Mouse (Mus musculus) T-helper 1 cell (primary cell): ENCODE results near the gene Ppm1e.
"Not testable (repeated sequence)": the region's sequence is repeated elsewhere in the genome, so short reads cannot be mapped to it uniquely, and the experiment has no call there.

Experiments used
- in situ Hi-C: fragments of 300-600 bp; cut with MboI, MseI; formaldehyde crosslinking; loops from one replicate; pipeline ENCODE4 v1.15.1; 2025; ENCODE audit warnings: high pct_unique_total_duplicates

Gene Ppm1e

DNA sequence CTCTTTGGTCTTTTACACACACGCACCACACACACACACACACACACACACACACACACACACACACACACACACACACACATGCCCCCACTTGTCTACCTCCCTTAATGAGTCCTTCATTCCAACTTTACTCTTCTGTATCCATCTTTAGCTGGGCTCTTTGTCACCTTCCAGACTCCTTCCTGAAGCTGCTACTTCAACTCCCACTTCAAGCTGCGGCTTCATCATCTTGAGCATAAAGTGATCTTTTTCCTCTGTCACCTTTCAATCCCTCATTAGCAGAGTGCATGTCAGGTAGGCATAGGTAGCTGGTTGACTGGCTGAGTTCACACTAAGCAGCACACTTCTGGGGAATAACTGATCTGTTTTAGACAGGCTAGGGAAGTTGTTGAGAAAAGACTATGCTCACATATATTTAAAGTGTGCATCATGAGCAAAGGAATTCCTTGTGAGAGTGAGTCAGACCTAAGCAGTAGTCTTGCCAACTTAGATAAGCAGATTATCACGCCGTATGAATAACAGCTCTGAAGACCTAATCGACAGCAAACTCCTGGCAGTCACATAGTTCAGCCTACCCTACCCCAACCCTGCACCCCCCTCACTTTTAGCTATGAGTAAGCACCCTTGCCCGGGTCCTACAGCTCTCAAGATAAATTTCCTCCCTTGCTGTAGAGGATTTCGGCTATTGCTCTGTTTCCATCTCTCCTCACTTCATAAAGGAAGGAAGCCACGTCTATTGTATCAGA, 49.3 kb downstream of the Ppm1e start:
- in situ Hi-C loops, result no loop called here

DNA sequence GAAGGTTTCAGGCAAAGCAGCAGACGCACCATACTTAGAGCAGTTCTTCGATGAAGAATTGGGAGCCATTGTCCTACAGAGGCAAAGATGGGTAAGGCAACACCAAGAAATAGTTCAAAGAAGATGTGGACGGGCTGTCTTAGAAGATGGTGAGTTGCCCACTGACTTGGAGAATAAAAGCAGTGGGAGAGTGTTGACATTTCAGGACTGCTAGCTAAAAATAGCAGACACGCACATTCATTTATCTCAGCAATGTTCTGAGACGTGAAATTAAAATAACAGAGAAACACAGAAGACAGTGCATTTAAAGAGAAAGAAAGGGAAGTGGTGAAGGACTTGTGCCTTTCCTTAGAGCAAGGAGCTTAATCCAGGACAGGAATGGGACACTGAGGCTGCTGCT, 59.8 kb downstream of the Ppm1e start:
- in situ Hi-C loops, result loop anchor here (5.0 kb wide), 1 partner anchor 83 kb away; no protein-coding TSS in a partner anchor

DNA sequence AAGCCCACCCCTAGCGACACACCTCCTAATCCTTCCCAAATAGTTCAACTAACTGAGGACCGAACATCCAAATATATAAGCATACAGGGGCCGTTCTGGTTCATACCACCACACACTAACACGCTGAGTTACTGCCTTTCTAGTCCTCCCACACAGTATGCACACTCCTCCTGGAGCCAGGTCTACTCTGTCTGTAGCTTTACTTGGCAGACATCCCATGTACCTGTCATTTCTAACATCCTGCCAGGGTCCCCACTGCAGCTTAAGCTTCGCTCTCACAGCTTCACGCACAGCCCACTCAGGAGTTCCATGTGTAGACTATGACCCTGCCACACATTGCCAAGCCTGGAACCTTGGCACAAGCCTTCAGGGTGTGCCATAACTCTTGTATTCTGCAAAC, 62.4 kb downstream of the Ppm1e start:
- in situ Hi-C loops, result loop anchor here (5.0 kb wide), 1 partner anchor 86 kb away; no protein-coding TSS in a partner anchor

DNA sequence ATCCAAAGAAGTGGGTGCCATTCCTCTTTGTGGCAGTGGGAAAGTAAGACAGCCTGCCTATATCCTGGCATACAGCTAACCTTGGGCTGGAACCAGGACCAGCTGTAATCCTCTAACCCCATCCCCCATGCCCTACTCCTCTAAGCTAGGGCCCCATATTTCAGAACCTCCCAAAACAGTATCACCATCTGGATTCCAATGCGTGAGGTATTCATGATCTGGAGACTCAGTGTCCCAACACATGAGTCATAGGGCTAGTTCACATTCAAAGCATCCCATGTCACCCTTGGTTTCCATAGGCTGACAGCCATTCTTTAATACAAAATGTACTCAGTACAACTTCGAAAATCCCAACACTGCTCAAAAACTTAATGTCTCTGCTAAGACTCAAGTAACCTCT, 63.2 kb downstream of the Ppm1e start:
- in situ Hi-C loops, result loop anchor here (5.0 kb wide), 1 partner anchor 87 kb away; no protein-coding TSS in a partner anchor

DNA sequence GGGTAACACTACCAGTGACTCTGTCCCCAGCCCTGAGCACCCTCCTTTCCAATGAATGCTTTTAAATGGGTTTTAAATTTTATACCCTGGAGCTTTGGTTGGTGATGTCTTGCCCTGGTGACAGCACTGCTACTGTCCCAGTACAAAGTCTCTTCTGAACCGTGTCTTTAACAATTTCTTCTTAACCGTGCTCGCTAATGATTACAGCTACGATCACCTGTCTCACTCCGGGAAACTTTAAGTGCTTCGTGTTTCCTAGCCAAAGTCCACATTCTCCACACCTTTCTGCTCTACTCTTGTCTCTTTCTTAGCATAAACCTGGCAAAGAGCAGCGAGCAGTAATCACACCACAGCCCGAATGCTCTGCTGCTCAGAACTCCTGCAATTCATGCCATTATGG, 69.5 kb downstream of the Ppm1e start:
- in situ Hi-C loops, result no loop called here

DNA sequence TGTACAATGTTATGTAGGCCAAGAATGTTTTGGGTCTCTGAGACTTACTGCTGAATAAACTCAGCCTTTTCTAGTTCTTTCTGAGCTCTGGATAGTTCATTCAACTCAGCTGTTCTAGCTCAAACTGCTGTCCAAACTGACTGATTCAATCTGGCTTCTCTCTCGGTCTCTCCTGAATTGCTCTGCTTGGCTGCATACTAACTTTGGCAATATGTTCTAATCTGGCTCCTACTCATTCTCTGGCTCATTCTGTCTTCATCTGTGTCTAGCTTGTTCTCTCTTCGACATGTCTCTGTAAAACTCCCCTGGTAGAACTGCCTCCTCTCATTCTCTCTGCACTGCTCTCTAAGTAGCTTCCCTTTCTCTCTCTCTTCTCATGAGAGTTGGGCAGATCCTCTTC, 72.6 kb downstream of the Ppm1e start:
- in situ Hi-C loops, result no loop called here

DNA sequence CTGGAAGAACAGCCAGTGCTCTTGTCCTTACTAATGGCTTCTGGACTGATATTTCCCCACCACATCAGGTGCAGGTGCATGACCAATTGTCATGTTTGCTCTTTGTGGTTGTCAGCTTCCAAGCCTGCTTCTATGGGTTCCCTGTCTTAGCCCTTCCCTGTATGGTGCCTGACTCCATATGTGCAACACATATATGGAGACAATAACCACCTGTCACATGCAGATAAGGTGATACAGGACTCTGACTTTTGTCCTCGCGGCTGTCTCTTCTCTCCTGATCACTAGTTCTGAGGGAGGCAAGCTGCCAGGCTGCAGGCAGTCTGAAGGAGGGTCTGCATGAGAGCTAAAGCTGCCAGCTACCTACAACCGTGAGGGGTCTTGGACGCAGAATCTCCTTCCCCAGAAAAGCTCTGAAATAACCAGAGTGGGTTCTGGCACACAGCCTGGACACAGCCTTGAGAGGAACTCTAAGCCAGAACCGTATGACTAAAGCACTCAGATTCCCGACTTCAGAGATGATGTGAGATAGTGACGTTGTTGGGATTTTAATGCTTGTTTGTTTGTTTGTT, 76.8 kb downstream of the Ppm1e start:
- in situ Hi-C loops, result no loop called here

DNA sequence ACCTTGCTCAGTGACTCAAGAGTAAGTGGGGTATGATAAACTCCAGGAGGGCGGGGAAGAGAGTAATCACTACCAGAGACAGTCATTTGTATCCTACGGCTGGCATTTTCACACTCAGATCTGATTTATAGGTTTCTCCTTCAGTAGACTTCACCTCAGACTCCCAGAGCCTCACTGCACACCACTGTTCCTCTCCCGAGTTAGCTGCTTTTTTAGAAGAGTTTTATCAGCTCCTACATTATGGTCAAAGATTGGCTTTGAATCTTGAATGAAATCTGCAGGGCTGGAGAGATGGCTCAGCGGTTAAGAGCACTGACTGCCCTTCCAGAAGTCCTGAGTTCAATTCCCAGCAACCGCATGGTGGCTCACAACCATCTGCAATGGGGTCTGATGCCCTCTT, 79.4 kb downstream of the Ppm1e start:
- in situ Hi-C loops, result no loop called here

DNA sequence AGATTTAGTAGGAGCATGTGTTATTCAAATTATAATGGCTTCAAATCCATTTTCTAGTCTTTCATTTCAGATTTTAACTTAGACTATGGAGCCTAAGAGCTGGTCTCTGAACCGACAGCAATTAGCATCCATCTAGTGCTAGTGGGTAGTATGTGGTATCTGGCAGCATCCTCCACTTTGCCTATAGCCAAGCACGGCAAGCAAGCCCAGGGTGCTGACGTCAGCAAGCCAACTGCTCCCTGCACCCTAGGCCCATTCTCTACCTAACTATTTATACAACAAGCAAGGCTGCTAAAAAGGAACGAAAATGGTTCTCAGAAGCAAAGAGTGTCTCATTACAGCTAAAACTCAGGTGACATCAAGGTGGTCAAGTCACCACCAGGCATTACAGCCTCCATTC, 80.0 kb downstream of the Ppm1e start:
- in situ Hi-C loops, result no loop called here

DNA sequence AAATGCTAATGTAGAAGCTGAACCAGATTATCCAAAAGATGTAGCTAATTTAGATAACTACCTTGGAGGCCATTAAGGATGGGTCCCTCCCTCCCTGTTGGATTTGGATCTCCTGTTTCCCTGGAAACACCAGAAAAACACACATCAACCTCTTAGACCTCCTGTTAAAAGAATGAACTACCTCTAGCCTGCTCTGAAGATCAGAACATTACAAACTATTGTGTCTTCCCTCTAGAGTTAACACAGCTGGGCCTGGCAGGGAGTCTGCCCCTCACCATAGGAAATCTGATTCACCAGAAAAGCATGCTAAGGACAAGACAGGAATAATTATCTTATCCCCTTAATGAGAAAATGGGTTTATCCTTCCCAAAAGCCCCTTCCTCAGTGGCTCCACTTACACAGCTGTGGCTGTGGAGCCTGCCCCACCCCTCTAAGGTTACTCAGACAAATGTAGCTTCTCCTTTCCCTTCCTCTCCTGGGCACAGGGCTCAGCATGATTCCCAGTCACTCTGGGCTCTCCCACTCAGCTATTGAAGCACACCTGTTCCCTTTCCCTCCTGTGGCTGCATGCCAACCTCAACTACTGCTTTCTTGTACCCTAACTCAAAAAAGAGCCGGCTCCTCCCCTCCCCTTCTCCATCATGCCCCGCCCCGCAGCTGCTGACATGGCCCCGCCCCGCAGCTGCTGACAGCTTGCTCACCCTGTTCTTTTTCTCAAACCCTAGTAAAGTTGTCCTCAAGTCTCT, 82.4 kb downstream of the Ppm1e start:
- in situ Hi-C loops, result no loop called here

DNA sequence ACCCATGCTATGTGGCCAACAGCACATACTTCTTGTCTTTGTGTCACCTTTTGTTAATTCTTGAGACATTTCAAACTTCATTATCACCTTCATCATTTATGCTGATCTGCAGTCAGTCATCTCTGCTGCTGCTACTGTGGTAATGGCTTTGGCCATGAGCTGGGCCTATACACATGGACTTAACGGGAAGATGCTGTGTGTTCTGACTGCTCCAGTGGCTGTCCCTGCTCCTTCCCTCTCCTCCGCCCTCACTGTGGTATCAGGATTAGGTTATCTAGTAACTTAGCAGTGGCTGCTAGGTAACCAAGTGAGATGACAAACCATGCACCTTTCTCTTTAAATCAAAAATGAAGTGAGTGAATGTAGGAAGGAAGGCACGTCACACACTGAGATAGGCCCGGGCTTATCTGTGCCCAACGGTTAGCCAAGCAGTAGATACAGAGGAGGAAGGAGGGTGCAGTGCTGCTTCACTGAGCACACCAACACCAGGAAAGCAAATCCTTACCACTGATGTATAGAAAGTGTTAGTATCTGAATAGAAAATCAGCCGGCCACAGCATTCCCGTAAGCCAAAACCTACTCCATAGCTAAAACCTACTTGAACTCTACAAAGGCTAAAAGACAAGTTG, 83.3 kb downstream of the Ppm1e start:
- in situ Hi-C loops, result no loop called here

DNA sequence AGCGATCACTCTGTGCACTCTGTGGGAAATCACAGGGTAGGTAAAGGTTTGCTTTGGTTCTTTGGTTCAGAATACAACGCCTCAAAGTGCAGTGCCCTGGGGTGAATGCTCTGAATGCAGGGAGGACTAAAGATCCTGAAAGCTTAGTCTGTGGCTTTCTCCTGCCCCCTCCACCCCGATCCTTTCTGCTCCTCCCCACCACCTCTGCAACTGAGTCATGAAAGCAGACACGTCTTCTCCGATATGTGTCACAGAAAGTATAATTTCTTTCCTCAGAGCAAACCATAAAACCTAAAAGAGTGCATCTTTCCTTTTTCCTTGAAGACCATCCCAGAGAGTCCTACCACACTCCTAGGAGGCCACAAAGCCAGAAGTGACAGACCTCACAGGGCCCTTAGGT, 86.1 kb downstream of the Ppm1e start:
- in situ Hi-C loops, result no loop called here

DNA sequence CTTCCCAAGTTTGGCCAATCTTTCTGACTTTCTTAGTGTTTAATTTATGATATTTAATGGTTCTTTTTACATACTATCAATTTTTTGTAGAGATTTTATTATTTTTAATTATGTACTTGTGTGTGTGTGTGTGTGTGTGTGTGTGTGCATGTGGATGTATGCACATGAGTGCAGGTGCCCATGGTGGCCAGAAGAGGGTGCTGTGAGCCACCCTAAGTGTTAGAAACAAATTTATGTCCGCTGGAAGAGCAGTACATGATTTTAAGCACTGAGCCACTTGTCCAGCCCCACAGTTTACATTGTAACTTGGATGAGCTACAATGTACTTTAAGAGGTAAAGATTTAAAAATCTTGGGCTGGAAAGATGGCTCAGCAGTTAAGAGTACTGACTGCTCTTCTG, 87.3 kb downstream of the Ppm1e start:
- in situ Hi-C loops, result no loop called here

DNA sequence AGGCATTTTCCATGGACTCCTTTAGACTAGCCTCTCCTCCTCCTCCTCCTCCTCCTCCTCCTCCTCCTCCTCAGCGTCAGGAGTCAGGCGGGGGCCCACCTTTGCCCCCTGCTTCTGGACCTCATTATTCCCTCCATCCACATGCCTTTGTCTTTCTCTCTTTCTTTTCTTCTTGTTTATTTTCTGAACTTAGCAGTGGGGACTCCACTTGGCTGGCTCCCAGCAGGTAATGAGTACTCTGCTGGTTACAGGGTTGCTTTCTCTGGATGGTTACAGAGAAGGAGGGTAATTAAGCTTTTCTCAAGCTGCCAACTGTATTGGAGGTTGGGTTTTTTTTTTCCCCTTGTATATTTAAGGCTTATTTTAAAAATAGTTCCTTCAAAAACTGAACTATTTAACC, 87.9 kb downstream of the Ppm1e start:
- in situ Hi-C loops, result no loop called here

DNA sequence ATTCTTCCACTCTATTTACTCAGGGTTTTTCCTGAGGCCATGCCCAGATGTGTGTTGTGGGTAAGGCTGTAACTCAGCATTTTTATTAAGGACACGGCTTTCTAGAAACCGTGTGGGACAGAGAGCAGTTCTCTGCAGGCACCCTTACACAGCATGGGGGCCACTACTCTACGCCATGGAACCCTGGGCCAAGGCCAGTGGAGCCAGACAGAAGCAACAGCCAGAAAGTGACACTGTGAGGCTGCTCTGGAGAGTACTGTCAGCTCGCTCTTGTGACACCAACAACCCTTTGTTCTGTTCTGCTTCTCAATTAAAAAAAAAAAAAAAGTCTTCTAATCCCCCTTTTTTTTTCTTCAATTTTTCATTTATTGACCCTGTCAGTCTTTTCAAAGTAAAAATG, 88.4 kb downstream of the Ppm1e start:
- in situ Hi-C loops, result no loop called here

DNA sequence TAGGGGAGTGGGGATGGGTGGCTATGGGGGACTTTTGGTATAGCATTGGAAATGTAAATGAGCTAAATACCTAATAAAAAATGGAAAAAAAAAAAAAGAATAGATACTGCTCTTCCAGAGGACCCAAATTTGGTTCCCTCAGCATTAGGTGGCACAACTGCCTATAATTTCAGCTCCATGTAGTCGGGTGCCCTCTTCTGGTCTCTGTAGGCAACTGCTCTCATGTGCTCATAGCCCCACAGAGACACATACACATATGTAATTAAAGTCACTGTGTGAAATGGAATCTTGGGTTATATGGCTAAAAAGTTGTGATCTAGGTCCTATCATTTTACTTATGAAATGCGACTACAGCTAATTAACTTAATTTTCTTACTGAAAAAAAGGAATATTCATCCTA, 90.0 kb downstream of the Ppm1e start:
- in situ Hi-C loops, result loop anchor here (5.0 kb wide), 2 partner anchors 57 to 103 kb away; no protein-coding TSS in a partner anchor

DNA sequence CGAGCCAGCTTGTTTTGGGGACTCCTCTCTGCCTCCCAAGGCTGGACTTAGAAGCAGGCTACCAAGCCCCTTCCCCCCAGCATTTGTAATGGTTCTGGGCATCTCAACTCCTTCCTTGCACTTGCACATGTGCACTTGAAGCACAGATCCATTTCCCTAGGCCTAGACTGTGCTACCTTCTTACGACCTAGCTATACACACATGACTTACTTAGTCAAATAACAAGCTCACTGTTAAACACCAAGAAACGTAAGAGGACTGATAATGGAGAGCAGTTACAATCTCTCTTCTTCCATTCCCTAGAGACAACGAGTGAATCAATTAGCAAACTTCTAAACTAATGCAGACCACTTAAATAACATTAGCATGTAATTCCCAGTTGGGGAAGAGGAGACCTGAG, 92.6 kb downstream of the Ppm1e start:
- in situ Hi-C loops, result loop anchor here (5.0 kb wide), 2 partner anchors 54 to 106 kb away; no protein-coding TSS in a partner anchor

DNA sequence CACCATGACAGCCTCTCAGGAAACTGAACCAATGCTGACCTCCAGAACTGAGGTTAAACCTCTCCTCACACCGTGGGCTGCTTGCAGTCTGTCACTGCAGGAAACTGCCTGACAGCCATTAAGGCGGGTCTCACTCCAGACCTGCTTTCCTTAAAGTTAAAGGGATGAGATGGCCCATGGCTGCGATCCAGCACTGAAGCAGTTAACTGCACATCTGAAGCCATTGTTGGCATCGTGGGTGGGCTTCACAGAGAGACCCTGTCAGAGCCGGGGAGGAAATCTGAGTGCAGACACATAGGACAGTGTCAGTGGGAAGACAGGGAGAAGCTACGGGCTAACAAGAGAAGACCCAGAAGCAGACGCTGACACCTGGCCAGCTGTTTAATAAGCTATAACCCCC, 94.9 kb downstream of the Ppm1e start:
- in situ Hi-C loops, result no loop called here

DNA sequence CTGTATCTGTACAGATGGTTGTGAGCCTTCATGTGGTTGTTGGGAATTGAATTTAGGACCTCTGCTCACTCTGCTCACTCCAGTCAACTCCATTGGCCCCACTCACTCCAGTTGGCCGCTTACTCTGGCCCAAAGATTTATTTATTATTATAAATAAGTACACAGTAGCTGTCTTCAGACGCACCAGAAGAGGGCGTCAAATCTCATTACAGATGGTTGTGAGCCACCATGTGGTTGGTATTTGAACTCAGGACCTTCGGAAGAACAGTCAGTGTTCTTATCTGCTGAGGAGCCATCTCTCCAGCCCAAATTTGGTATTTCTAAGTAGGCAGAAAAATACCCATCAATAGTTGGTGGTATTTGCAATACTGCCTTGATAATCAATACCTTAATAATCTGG, 97.1 kb downstream of the Ppm1e start:
- in situ Hi-C loops, result not testable (repeated sequence)

DNA sequence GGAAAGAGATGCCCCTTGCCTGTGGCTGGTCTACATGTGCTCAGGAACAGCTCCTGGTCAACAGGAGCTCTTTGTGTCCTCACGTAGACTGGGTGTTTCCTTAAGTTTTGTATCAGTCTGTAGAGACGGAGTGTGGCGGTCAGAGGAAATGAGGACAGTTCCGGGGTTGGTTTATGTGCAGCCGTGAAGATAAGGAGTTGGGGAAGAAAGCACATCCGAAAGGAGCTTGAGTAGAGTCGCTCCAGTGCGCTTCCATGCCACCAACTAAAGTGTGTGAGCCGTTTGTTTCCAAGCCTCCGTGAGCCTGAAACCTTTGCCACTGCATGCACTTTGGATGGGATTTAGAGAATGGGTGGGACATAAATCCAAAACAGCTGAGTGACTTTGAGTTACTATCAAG, 99.0 kb downstream of the Ppm1e start:
- in situ Hi-C loops, result no loop called here

DNA sequence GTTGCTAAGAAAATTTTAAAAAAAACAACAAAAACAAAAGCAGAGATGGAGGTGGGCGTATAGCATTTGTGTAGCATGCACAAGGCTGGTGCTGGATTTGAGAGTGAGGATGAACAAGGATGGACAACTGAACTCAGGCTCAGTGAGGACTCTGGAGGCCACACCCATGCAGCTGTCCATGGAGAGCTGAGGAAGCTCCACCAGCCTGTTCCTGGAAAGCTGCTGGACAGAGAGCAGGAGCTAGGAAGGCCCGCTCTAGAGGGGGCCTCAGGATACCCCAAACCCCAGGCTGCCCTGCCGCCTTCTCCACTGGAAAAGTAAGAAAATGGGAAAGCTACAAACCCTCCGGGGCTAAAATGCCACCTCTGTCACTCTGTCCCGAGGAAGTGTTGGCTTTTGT, 101.5 kb downstream of the Ppm1e start:
- in situ Hi-C loops, result no loop called here

DNA sequence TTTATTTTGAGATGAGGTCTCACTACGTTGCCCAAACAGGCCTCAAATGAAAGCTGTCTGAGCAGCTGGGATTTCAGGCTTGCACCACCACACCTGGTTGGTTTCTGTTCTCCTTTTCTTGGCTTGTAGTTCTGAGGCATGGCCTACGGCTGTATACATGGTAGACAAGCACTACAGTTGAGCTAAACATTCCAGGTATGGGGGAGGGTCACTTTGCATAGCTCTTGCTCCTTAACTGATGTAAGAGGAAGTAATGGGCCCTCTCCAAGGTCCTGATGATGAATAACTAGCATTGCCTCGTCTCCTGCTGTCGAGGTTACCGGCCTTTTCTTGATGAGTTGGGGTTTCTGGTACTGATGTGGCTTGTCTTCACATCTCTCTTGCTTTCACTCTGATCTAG, 104.7 kb downstream of the Ppm1e start:
- in situ Hi-C loops, result no loop called here
